ENCODE assay signal across 8 mouse cellular contexts in genomic region chr10:77969274-77969972, GRCm38 (mm10). TPM values are rescaled to one million over a fixed set of nuclear protein-coding genes. Genes with fewer than 3 reads are reported as not detected.
DNase-seq lines count a peak whose midpoint lies in the region; ATAC-seq lines count a peak whose summit lies in the region.

No protein-coding gene starts in this region.

- WGBS in lung, embryonic 15.5 days = 3% methylated on average over 26 of the region's 26 CpGs
- WGBS in neural tube, embryonic 15.5 days = 6% methylated on average over 26 of the region's 26 CpGs

- H3K27ac ChIP-seq in lung, embryonic 15.5 days = no peak overlapping the region
- H3K27ac ChIP-seq in neural tube, embryonic 15.5 days (replicated peaks) = peak overlapping the region; percentile 5; the same call in 1 of the 2 replicates

- H3K9me3 ChIP-seq in lung, embryonic 15.5 days = no peaks in the 10 kb centered on the region
- H3K9me3 ChIP-seq in neural tube, embryonic 15.5 days (replicated peaks) = no peaks in the 10 kb centered on the region

- peak; percentile 38 for ATAC-seq in granulocyte monocyte progenitor cell, adult 5-6 weeks (replicated peaks; ENCODE audit: poor library complexity, severe bottlenecking)
- no peak for ATAC-seq in lung, embryonic 15.5 days (ENCODE audit: borderline replicate concordance, extremely low read depth, low FRiP score, low TSS enrichment)
- ATAC-seq in neural tube, embryonic 15.5 days (ENCODE audit: low FRiP score) = peak; percentile 90

- no peaks in the 10 kb centered on the region for H3K36me3 ChIP-seq in lung, embryonic 15.5 days
- no peaks in the 10 kb centered on the region for H3K36me3 ChIP-seq in neural tube, embryonic 15.5 days

- peak overlapping the region; percentile 53 for H3K4me2 ChIP-seq in lung, embryonic 15.5 days
- peak overlapping the region; percentile 83 for H3K4me2 ChIP-seq in neural tube, embryonic 15.5 days

- H3K4me3 ChIP-seq in lung, embryonic 15.5 days = peak overlapping the region; percentile 23
- peak overlapping the region; percentile 47 for H3K4me3 ChIP-seq in neural tube, embryonic 15.5 days (replicated peaks)

- H3K9ac ChIP-seq in lung, embryonic 15.5 days = no peak overlapping the region; the same call in 1 of the 2 replicates
- H3K9ac ChIP-seq in neural tube, embryonic 15.5 days (replicated peaks) = peak overlapping the region; percentile 38; the same call in 1 of the 2 replicates

- peak; percentile 32 for DNase-seq in ovary, postnatal 36 days (ENCODE audit: low spot score)
- no peak for DNase-seq in ovary, postnatal 14 days (ENCODE audit: low spot score)
- DNase-seq in cerebellum, postnatal 14 days = peak; percentile 79 to 80
- DNase-seq in kidney, postnatal 14 days = peak; percentile 33
- no peak for DNase-seq in ovary, adult 18-20 months (ENCODE audit: low spot score)

- peaks cover 31% of the 10 kb centered on the region for H3K27me3 ChIP-seq in lung, embryonic 15.5 days
- peaks cover 19% of the 10 kb centered on the region for H3K27me3 ChIP-seq in neural tube, embryonic 15.5 days (replicated peaks)

- 0 out of 2 replicates have a peak, but pooled peaks cover 7% of the 10 kb centered on the region for H3K4me1 ChIP-seq in lung, embryonic 15.5 days
- H3K4me1 ChIP-seq in neural tube, embryonic 15.5 days = peaks cover 17% of the 10 kb centered on the region

RNA-seq across cellular contexts. Expression of gene Trpm2, which starts 0.9 kb away (rescaled TPM):
- total RNA-seq in granulocyte monocyte progenitor cell, adult 5-6 weeks (2014; fragmentation: Nextera tagmentation) = 1.9 and 9.1 TPM in 2 replicates
- 1.9 and 3.6 TPM in 2 replicates for total RNA-seq in granulocyte monocyte progenitor cell, adult 5-6 weeks (2017)
- polyA plus RNA-seq in lung, embryonic 15.5 days (2015; fragmentation: Nextera tagmentation; extraction: Ambion mirVana) = 0.72 and 1.6 TPM in 2 replicates
- 8.1 and 9.5 TPM in 2 replicates for polyA plus RNA-seq in neural tube, embryonic 15.5 days (2015; fragmentation: Nextera tagmentation; extraction: Ambion mirVana)

RNA-seq across cellular contexts. Expression of gene 1810043G02Rik, which starts 8.9 kb away (rescaled TPM):
- 8.8 and 9.1 TPM in 2 replicates for total RNA-seq in granulocyte monocyte progenitor cell, adult 5-6 weeks (2014; fragmentation: Nextera tagmentation)
- total RNA-seq in granulocyte monocyte progenitor cell, adult 5-6 weeks (2017) = 7.4 and 9.9 TPM in 2 replicates
- polyA plus RNA-seq in lung, embryonic 15.5 days (2015; fragmentation: Nextera tagmentation; extraction: Ambion mirVana) = 25.4 and 25.6 TPM in 2 replicates
- 48.5 and 51.5 TPM in 2 replicates for polyA plus RNA-seq in neural tube, embryonic 15.5 days (2015; fragmentation: Nextera tagmentation; extraction: Ambion mirVana)

RNA-seq across cellular contexts. Expression of gene Pfkl, which starts 40.5 kb away (rescaled TPM):
- total RNA-seq in granulocyte monocyte progenitor cell, adult 5-6 weeks (2014; fragmentation: Nextera tagmentation) = 30.6 and 39.4 TPM in 2 replicates
- total RNA-seq in granulocyte monocyte progenitor cell, adult 5-6 weeks (2017) = 39.6 and 43.5 TPM in 2 replicates
- polyA plus RNA-seq in lung, embryonic 15.5 days (2015; fragmentation: Nextera tagmentation; extraction: Ambion mirVana) = 171 and 179 TPM in 2 replicates
- polyA plus RNA-seq in neural tube, embryonic 15.5 days (2015; fragmentation: Nextera tagmentation; extraction: Ambion mirVana) = 112 and 133 TPM in 2 replicates

Comparison
In these comparisons a context has a peak if more than half of its experiments do, and no peak if none do; other contexts are left out.
1. DNase-seq: peak in ovary, postnatal 36 days (single experiment), cerebellum, postnatal 14 days (2 of 2) and kidney, postnatal 14 days (single experiment); none in ovary, postnatal 14 days (single experiment) and ovary, adult 18-20 months (single experiment).